Mouse (Mus musculus) embryonic fibroblast, embryonic 13.5 days (primary cell): ENCODE data around the gene Prss38. TPM values are rescaled to one million over a fixed set of nuclear protein-coding genes. Genes with fewer than 3 reads are reported as not detected.

Experiments
- H3K27ac ChIP-seq: 2 replicates; pipeline ENCODE4 v1.5.1; 2012; ENCODE audit warnings: low read length, control low read depth, inconsistent platforms; ENCODE audit not compliant: insufficient read depth
- H3K4me1 ChIP-seq: 2 replicates; pipeline ENCODE4 v1.6.1; 2011; ENCODE audit warnings: low read length; ENCODE audit not compliant: control insufficient read depth, insufficient read depth
- H3K4me3 ChIP-seq: 2 replicates; pipeline ENCODE4 v1.5.1; 2011; ENCODE audit warnings: mild to moderate bottlenecking, control low read depth, low read length; ENCODE audit not compliant: insufficient read depth
- CTCF ChIP-seq: IDR thresholded peaks from 2 replicates; pipeline ENCODE4 v1.5.1; 2011; ENCODE audit warnings: mild to moderate bottlenecking, control low read depth, low read length, moderate library complexity, borderline replicate concordance; ENCODE audit not compliant: insufficient read depth
- POLR2A ChIP-seq: IDR thresholded peaks from 2 replicates; pipeline ENCODE4 v1.6.1; 2011; ENCODE audit warnings: low read depth, mild to moderate bottlenecking, control low read depth, low read length, moderate library complexity
- polyA plus RNA-seq: library from polyadenylated mRNA; stranded (reverse); fragments of >200 nt; gene quantifications from 2 replicates; pipeline ENCODE4 v1.2.4, GENCODE M21; 2011; ENCODE audit warnings: low read depth; ENCODE audit not compliant: missing spikeins, insufficient read length

The Prss38 gene
- polyA plus RNA-seq, 1 experiment: not detected

DNA sequence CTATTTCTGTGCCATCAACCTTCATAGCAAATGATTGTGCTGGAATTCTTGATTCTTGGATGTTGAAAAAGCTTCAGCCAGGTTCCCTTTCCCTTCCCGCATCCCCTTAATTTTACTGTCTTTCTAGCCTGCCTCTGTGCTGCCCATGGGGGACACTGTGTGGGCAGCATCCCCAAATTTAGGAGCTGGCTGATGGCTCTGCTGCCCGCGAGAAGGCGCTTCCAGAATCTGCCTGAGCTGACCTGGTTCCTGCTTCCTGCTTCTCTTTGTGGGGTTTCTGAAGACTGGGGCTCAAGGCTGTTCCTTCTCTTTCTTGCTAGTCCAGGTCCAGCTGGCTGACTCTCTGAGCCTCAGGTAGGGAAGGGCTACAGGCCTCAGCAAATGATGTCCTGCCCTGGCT, 20.7 kb downstream of the Prss38 start:
- TF ChIP-seq POLR2A (no peak), CTCF (no peak)
- Histone ChIP-seq H3K27ac (no peak overlapping the region), H3K4me3 (no peak overlapping the region), H3K4me1 (peaks cover 11% of the 10 kb centered on the region)

DNA sequence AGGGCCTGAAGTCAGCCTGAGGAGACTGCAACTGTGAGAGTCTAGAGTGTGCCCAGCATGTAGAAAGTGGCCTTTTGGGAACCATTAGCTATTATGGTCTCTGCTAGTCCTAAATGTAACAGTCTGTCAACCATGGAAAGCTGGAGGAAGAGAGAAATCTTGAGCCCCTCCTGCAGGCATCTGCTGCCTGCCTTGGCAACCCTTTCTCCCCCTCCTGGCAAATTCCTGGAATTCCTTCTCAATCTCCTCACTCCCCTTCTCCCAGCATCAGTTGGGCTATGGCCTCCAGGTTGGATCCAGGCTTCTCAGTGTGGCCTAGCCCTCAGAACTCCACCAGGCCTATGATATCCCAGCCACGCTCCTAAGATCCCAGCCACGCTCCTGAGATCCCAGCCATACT, 25.1 kb downstream of the Prss38 start:
- TF ChIP-seq CTCF (no peak), POLR2A (no peak)
- H3K4me3 ChIP-seq: no peak overlapping the region
- peaks cover 13% of the 10 kb centered on the region for H3K4me1 ChIP-seq
- no peak overlapping the region for H3K27ac ChIP-seq

DNA sequence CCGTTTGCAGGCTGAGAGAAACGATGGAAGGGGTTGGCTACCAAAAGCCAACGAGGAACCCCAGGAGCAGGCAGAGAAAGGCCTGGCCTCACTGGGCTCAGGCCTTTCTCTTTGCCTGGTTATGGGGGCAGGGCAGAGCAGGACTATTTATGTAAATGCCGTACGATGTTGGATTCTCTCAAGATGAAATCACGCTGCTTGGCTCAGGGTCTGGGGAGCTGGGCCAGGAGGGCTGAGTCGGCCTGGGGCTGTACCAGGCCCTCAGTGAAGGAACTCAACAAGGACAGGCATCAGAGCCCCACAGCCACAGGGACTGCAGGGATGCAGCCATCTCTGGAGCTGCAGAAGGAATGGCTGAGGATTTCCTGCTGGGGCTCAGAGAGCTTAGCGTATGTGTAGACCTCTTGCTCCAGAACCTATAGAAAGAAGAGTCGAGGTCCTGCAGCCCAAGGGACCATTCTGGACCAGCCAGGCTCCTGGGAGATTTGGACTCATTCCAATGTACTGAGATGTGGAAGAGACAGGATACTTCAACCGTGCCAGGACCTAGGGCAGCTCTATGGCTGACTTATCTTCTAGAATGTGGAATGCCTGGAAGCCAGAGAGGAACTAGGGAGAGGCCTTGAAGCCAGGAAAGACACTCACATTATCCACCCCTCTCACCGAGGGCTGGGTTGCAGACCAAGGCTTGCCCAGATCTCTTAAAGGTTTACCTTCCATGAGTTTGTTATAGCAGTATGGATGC, 29.1 kb downstream of the Prss38 start:
- peaks cover 16% of the 10 kb centered on the region for H3K4me1 ChIP-seq
- no peak overlapping the region for H3K4me3 ChIP-seq
- TF ChIP-seq CTCF: no peak
- peak; percentile 30 for TF ChIP-seq POLR2A
- H3K27ac ChIP-seq: peak overlapping the region; percentile 75

DNA sequence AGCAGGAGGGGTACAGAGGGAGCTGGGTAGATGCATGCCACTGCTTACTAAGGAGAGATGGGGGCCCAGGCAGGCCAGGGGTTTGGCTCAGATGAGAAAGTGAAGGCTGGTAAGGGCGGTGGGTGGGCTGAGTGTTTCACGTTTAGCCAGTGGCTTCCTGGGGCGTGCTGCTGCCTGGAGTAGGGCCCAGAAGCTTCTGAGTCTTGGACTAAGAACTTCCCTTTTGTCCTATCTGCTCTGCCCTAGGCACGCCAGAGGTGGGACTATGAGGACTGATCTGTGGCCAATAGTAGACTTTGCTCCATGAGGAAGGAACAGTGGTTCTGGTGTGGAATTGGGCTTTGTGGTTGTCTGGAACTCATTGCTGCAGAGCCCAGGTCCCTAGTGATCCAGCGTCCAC, 32.5 kb downstream of the Prss38 start:
- no peak overlapping the region for H3K27ac ChIP-seq
- H3K4me3 ChIP-seq: no peak overlapping the region
- H3K4me1 ChIP-seq: peaks cover 7% of the 10 kb centered on the region; the same call in 1 of the 2 replicates
- TF ChIP-seq CTCF (no peak), POLR2A (no peak)

DNA sequence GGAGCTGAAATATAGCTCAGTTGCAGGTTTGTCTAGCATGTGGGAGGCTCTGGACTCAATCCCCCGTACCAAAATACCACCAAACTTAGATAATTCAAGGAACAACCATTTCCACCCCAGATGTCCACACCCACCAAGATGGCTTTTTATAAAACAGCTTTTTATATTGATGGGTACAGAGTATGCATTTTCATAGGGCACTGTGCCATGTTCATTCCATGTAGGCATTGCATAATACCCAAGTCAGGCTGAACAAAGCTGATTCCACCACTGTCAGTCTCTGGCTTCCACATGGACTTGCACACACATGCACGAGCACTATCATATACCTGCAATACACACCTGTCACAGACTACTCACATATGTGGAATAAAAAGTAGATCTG, 36.7 kb downstream of the Prss38 start:
- Histone ChIP-seq H3K4me1 (no peaks in the 10 kb centered on the region), H3K4me3 (no peak overlapping the region), H3K27ac (no peak overlapping the region)
- TF ChIP-seq CTCF: no peak
- no peak for TF ChIP-seq POLR2A

DNA sequence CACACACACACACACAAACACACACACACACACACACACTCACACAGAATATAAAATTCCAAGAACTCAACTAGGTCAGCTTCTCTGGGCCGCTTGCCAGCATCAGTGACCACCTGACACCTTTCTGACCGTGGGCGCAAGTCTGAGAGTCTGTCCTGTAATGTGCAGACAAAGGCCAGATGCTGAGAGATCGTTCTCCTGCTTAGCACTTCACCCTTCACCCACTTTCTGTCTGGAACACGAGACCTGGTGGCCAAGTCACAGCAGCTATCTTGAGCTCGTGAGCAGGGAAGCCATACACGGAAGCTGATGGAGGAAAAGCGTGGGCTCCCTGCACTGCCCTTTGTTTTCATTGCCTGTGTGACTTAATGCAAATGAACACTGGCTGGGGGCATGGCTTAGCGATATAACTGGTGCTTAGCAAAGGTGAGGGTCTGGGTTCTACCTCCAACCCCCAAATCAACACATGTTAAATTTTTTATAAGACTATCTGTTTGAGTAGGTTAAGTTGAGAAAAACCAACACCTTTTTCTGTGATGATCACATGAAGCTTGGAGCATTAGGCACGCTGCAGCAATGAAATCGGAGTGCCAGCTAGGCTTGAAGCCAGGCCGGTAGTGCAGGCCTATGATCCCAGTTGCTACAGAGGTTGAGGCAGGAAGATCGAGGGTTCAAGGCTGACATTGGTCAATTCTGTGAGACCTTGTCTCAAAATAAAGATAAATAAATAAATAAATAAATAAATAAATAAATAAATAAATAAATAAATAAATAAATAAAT, 37.3 kb downstream of the Prss38 start:
- TF ChIP-seq POLR2A (no peak), CTCF (no peak)
- H3K4me1 ChIP-seq: no peaks in the 10 kb centered on the region
- no peak overlapping the region for H3K27ac ChIP-seq
- H3K4me3 ChIP-seq: no peak overlapping the region

DNA sequence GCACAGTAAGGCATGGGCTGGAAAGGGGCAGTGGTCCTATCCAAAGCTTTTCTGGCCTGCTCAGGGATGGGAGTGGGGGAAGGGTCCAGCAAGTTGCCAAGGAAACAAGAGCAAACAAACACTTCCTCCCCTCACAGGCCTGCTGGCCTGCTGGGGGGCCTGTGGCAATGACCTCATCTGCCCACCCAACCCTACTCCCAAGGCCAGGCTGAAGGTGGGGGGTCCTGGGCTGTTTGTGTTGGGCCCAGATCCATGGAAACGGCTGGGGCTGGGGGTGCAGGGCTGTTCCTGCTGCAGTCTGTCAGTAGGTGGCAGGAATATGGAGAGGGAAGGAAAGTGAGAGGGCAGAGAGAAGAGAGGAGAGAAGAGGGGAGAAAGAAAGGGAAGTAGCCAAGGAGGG, 39.1 kb downstream of the Prss38 start:
- H3K4me1 ChIP-seq: no peaks in the 10 kb centered on the region
- no peak overlapping the region for H3K27ac ChIP-seq
- no peak overlapping the region for H3K4me3 ChIP-seq
- TF ChIP-seq CTCF: no peak
- TF ChIP-seq POLR2A: no peak

DNA sequence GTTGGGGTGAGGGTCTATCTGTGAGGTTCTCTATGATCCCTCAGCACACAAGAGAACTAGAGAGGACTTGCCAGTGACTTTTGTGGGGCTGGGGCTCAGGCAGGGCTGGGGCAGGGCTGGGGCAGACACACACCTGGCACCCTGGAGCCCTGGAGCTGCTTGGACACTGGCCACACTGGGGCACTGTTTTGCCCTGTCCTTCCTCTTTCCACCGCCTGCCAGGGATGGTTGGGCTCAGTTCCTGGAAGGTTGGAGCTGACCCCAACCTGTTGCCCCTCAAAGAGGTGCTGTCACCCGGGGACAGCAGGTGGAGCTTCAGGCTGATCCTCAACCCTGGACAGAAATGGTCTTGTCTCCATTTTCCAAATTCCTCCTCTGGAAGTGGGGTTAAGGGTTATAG, 39.5 kb downstream of the Prss38 start:
- H3K4me1 ChIP-seq: no peaks in the 10 kb centered on the region
- TF ChIP-seq CTCF (no peak), POLR2A (no peak)
- no peak overlapping the region for H3K4me3 ChIP-seq
- H3K27ac ChIP-seq: no peak overlapping the region

DNA sequence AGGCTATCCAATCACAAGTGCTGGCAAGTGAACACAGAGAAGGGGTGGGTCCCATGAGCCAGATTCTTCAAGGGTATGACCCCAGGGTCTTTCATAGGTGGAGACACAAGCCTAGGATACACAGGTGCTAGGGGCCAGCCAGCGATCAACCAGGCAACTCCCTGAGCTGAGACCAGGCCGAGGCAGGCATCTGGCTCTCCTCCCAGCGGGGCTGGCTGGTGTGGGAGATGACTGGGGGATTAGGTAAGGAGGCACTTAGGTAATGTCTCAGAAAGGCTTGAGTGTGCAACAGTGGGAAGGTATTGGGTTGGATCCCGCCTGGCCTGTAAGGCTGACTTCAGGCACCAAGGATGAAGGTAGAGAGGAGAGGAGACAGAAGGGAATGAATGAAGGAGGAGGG, 40.3 kb downstream of the Prss38 start:
- no peak overlapping the region for H3K4me3 ChIP-seq
- H3K4me1 ChIP-seq: no peaks in the 10 kb centered on the region
- no peak for TF ChIP-seq POLR2A
- no peak for TF ChIP-seq CTCF
- no peak overlapping the region for H3K27ac ChIP-seq

DNA sequence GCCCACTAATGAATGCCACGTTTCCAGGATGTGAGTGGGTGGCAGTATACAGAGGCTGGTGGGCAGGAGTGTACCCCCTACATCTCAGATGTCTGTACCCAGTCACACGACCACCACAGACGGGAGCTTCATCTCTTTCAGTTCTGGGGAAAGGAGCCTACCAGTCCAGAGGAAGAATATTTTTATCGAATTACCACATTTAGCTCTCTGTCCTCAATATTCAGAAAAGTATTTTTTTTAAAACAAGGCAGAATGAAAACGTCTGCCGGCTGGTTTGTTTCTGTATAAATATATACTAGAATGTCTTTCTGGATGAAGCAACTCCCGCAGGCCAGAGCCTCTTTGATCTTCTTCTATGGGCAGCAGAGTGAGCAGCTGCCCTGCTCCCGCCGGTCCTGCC, 42.5 kb downstream of the Prss38 start:
- H3K4me1 ChIP-seq: no peaks in the 10 kb centered on the region

More for the DNA sequence above, 42.5 kb downstream of the Prss38 start:
- no peak overlapping the region for H3K4me3 ChIP-seq
- TF ChIP-seq POLR2A (no peak), CTCF (no peak)
- no peak overlapping the region for H3K27ac ChIP-seq
